Mouse (Mus musculus): ENCODE results near the gene Ppm1e. TPM values are rescaled to one million over a fixed set of nuclear protein-coding genes. Genes with fewer than 3 reads are reported as not detected.

The Ppm1e gene
- total and polyA plus RNA-seq, 2 experiments from 2014 or later = 18.6 to 60.1 TPM

- WGBS = 80% methylated on average over 5 of the region's 5 CpGs
- Histone ChIP-seq H3K36me3 (ENCODE audit: insufficient read depth, low read length) (peaks cover 23% of the 10 kb centered on the region), H3K9ac (replicated peaks; ENCODE audit: low read length) (no peak overlapping the region), H3K4me3 (ENCODE audit: low read length) (no peak overlapping the region), H3K27ac (no peak overlapping the region), H3K9me3 (ENCODE audit: low read length) (no peaks in the 10 kb centered on the region), H3K4me1 (ENCODE audit: insufficient read depth, low read length) (no peaks in the 10 kb centered on the region), H3K27me3 (ENCODE audit: insufficient read depth, low read length) (no peaks in the 10 kb centered on the region), H3K4me2 (ENCODE audit: low read depth, low read length) (no peak overlapping the region)
- TF ChIP-seq CTCF (IDR thresholded peaks at IDR 0.05; ENCODE audit: low read depth) = no peak
- DNase-seq (ENCODE audit: low spot score) = no peak
- no peak for ATAC-seq
Measured at GRCm38 (mm10) chr11:87235486-87235872, 123.3 kb downstream of the Ppm1e start.

GRCm38 (mm10) chr11:87234743-87235485 lies 123.9 kb downstream of the Ppm1e start:
- Histone ChIP-seq H3K27ac (no peak overlapping the region), H3K4me2 (ENCODE audit: low read depth, low read length) (no peak overlapping the region), H3K9me3 (ENCODE audit: low read length) (no peaks in the 10 kb centered on the region), H3K4me1 (ENCODE audit: insufficient read depth, low read length) (no peaks in the 10 kb centered on the region), H3K27me3 (ENCODE audit: insufficient read depth, low read length) (no peaks in the 10 kb centered on the region), H3K4me3 (ENCODE audit: low read length) (no peak overlapping the region), H3K9ac (replicated peaks; ENCODE audit: low read length) (no peak overlapping the region), H3K36me3 (ENCODE audit: insufficient read depth, low read length) (peaks cover 19% of the 10 kb centered on the region)
- TF ChIP-seq CTCF (IDR thresholded peaks at IDR 0.05; ENCODE audit: low read depth) = no peak
- 89% methylated on average over 12 of the region's 12 CpGs for WGBS
- DNase-seq (ENCODE audit: low spot score) (no peak), ATAC-seq (no peak)

- ATAC-seq (no peak), DNase-seq (ENCODE audit: low spot score) (no peak)
- H3K36me3 ChIP-seq (ENCODE audit: insufficient read depth, low read length) = peaks cover 19% of the 10 kb centered on the region
Measured at GRCm38 (mm10) chr11:87233377-87233776, 125.4 kb downstream of the Ppm1e start.

GRCm38 (mm10) chr11:87227056-87227455 lies 131.8 kb downstream of the Ppm1e start:
- Histone ChIP-seq H3K36me3 (ENCODE audit: insufficient read depth, low read length) (peaks cover 12% of the 10 kb centered on the region), H3K9ac (replicated peaks; ENCODE audit: low read length) (no peak overlapping the region), H3K4me2 (ENCODE audit: low read depth, low read length) (no peak overlapping the region), H3K27me3 (ENCODE audit: insufficient read depth, low read length) (no peaks in the 10 kb centered on the region), H3K9me3 (ENCODE audit: low read length) (no peaks in the 10 kb centered on the region), H3K4me1 (ENCODE audit: insufficient read depth, low read length) (no peaks in the 10 kb centered on the region), H3K4me3 (ENCODE audit: low read length) (no peak overlapping the region), H3K27ac (no peak overlapping the region)
- no peak for ATAC-seq
- 80% methylated on average over 5 of the region's 5 CpGs for WGBS
- no peak for TF ChIP-seq CTCF (IDR thresholded peaks at IDR 0.05; ENCODE audit: low read depth)
- DNase-seq (ENCODE audit: low spot score) = no peak

More at GRCm38 (mm10) chr11:87233377-87233776, 125.4 kb downstream of the Ppm1e start:
- no peak overlapping the region for H3K9ac ChIP-seq (replicated peaks; ENCODE audit: low read length)
- no peaks in the 10 kb centered on the region for H3K9me3 ChIP-seq (ENCODE audit: low read length)
- no peaks in the 10 kb centered on the region for H3K4me1 ChIP-seq (ENCODE audit: insufficient read depth, low read length)
- no peak overlapping the region for H3K4me2 ChIP-seq (ENCODE audit: low read depth, low read length)
- 89% methylated on average over 5 of the region's 5 CpGs for WGBS
- H3K27me3 ChIP-seq (ENCODE audit: insufficient read depth, low read length) = no peaks in the 10 kb centered on the region
- no peak overlapping the region for H3K27ac ChIP-seq
- TF ChIP-seq CTCF (IDR thresholded peaks at IDR 0.05; ENCODE audit: low read depth) = no peak
- H3K4me3 ChIP-seq (ENCODE audit: low read length) = no peak overlapping the region

- H3K4me2 ChIP-seq (ENCODE audit: low read depth, low read length) = no peak overlapping the region
- no peaks in the 10 kb centered on the region for H3K27me3 ChIP-seq (ENCODE audit: insufficient read depth, low read length)
- ATAC-seq (no peak), DNase-seq (ENCODE audit: low spot score) (peak; percentile 30)
- no peaks in the 10 kb centered on the region for H3K9me3 ChIP-seq (ENCODE audit: low read length)
- H3K9ac ChIP-seq (replicated peaks; ENCODE audit: low read length) = no peak overlapping the region
- H3K4me1 ChIP-seq (ENCODE audit: insufficient read depth, low read length) = no peaks in the 10 kb centered on the region
- WGBS = 91% methylated on average over 3 of the region's 3 CpGs
- H3K36me3 ChIP-seq (ENCODE audit: insufficient read depth, low read length) = peaks cover 20% of the 10 kb centered on the region; the same call in 1 of the 2 replicates
- no peak overlapping the region for H3K27ac ChIP-seq
- no peak overlapping the region for H3K4me3 ChIP-seq (ENCODE audit: low read length)
- TF ChIP-seq CTCF (IDR thresholded peaks at IDR 0.05; ENCODE audit: low read depth) = no peak
Measured at GRCm38 (mm10) chr11:87222686-87223085, 136.1 kb downstream of the Ppm1e start.

- no peak for ATAC-seq
- DNase-seq (ENCODE audit: low spot score) = no peak
- Histone ChIP-seq H3K9me3 (ENCODE audit: low read length) (no peaks in the 10 kb centered on the region), H3K4me2 (ENCODE audit: low read depth, low read length) (no peak overlapping the region), H3K4me3 (ENCODE audit: low read length) (no peak overlapping the region), H3K36me3 (ENCODE audit: insufficient read depth, low read length) (peaks cover 23% of the 10 kb centered on the region; the same call in 1 of the 2 replicates), H3K27ac (no peak overlapping the region), H3K4me1 (ENCODE audit: insufficient read depth, low read length) (no peaks in the 10 kb centered on the region), H3K27me3 (ENCODE audit: insufficient read depth, low read length) (no peaks in the 10 kb centered on the region), H3K9ac (replicated peaks; ENCODE audit: low read length) (no peak overlapping the region)
- WGBS = 87% methylated on average over 5 of the region's 5 CpGs
- TF ChIP-seq CTCF (IDR thresholded peaks at IDR 0.05; ENCODE audit: low read depth) = no peak
Measured at GRCm38 (mm10) chr11:87212313-87212712, 146.5 kb downstream of the Ppm1e start.

Other genes with a start within 250 kb of the Ppm1e start
- gene Ska2, start 249.8 kb downstream of the Ppm1e start, total RNA-seq (2014; rRNA removed) = 22.8 and 27.0 TPM in 2 replicates
- 24.5 and 26.7 TPM in 2 replicates for gene Ska2, start 249.8 kb downstream of the Ppm1e start, polyA plus RNA-seq (2015; fragmentation: Nextera tagmentation; extraction: Ambion mirVana)
- 107 and 108 TPM in 2 replicates for gene Trim37, start 231.9 kb downstream of the Ppm1e start, total RNA-seq (2014; rRNA removed)
- 72.2 and 75.3 TPM in 2 replicates for gene Trim37, start 231.9 kb downstream of the Ppm1e start, polyA plus RNA-seq (2015; fragmentation: Nextera tagmentation; extraction: Ambion mirVana)
- 3.5 and 3.7 TPM in 2 replicates for gene Rad51c, start 45.9 kb upstream of the Ppm1e start, total RNA-seq (2014; rRNA removed)
- 2.0 and 4.2 TPM in 2 replicates for gene Rad51c, start 45.9 kb upstream of the Ppm1e start, polyA plus RNA-seq (2015; fragmentation: Nextera tagmentation; extraction: Ambion mirVana)
- gene Tex14, start 46.0 kb upstream of the Ppm1e start, total RNA-seq (2014; rRNA removed) = 0.47 and 0.73 TPM in 2 replicates
- gene Tex14, start 46.0 kb upstream of the Ppm1e start, polyA plus RNA-seq (2015; fragmentation: Nextera tagmentation; extraction: Ambion mirVana) = 2.6 and 3.4 TPM in 2 replicates
- not detected in 2 replicates for gene Gm11492, start 207.6 kb upstream of the Ppm1e start, total RNA-seq (2014; rRNA removed)
- gene Gm11492, start 207.6 kb upstream of the Ppm1e start, polyA plus RNA-seq (2015; fragmentation: Nextera tagmentation; extraction: Ambion mirVana) = not detected in 2 replicates
- 32.3 and 39.6 TPM in 2 replicates for gene Sept4, start 209.9 kb upstream of the Ppm1e start, total RNA-seq (2014; rRNA removed)
- 54.9 and 63.6 TPM in 2 replicates for gene Sept4, start 209.9 kb upstream of the Ppm1e start, polyA plus RNA-seq (2015; fragmentation: Nextera tagmentation; extraction: Ambion mirVana)
- 110 and 125 TPM in 2 replicates for gene Mtmr4, start 233.1 kb upstream of the Ppm1e start, total RNA-seq (2014; rRNA removed)
- 30.6 and 34.8 TPM in 2 replicates for gene Mtmr4, start 233.1 kb upstream of the Ppm1e start, polyA plus RNA-seq (2015; fragmentation: Nextera tagmentation; extraction: Ambion mirVana)